Mouse (Mus musculus): ENCODE measurements around the gene Snrpn. TPM values are rescaled to one million over a fixed set of nuclear protein-coding genes. Genes with fewer than 3 reads are reported as not detected.

The Snrpn gene
- total RNA-seq, 2 experiments from 2014 or later, result 20.4 TPM

Other genes with a start within 250 kb of the Snrpn start
- gene Snurf, start 135.2 kb downstream of the Snrpn start, total RNA-seq (2021), result 10 to 100 TPM; 46.2 to 52.3 TPM
- gene Gm38393, start 135.2 kb downstream of the Snrpn start, total RNA-seq (2021), result 1 to 10 TPM; 1.5 to 1.9 TPM

Data from gastrocnemius, postnatal 10 days (tissue).